Mouse (Mus musculus) spleen, adult 2 months (tissue): Measurements from ENCODE around the gene Edn1. TPM values are rescaled to one million over a fixed set of nuclear protein-coding genes. Genes with fewer than 3 reads are reported as not detected.

ENCODE experiments used
- DNase-seq, 2 experiments: peaks; one replicate each; pipeline versions ENCODE4 v3.0.0 to v3.0.0-alpha.2; 2012 to 2021; ENCODE audit warnings: low spot score in 2 of 2, low read depth in 1 of 2
- H3K27ac ChIP-seq: fragments of 200-500 bp; 2 replicates; pipeline ENCODE4 v1.5.1; 2012; ENCODE audit warnings: low read length, inconsistent platforms; ENCODE audit not compliant: insufficient read depth
- H3K27me3 ChIP-seq: fragments of 200-500 bp; 2 replicates; pipeline ENCODE4 v1.6.1; 2012; ENCODE audit warnings: mild to moderate bottlenecking, moderate library complexity, low read length, inconsistent platforms; ENCODE audit not compliant: control insufficient read depth, insufficient read depth
- H3K36me3 ChIP-seq: fragments of 200-500 bp; 2 replicates; pipeline ENCODE4 v1.6.1; 2012; ENCODE audit warnings: mild to moderate bottlenecking, low read length, inconsistent platforms; ENCODE audit not compliant: control insufficient read depth, insufficient read depth
- H3K4me1 ChIP-seq: fragments of 200-500 bp; 2 replicates; pipeline ENCODE4 v1.6.1; 2011; ENCODE audit warnings: inconsistent platforms; ENCODE audit not compliant: control insufficient read depth, insufficient read depth, insufficient read length
- H3K4me3 ChIP-seq: fragments of 200-500 bp; 2 replicates; pipeline ENCODE4 v1.5.1; 2011; ENCODE audit warnings: mild to moderate bottlenecking, inconsistent platforms; ENCODE audit not compliant: insufficient read depth, insufficient read length; ENCODE audit errors: extremely low read depth
- CTCF ChIP-seq: fragments of 200-500 bp; IDR thresholded peaks from 2 replicates; pipeline ENCODE4 v1.5.1; 2011; ENCODE audit warnings: mild to moderate bottlenecking, inconsistent platforms; ENCODE audit not compliant: insufficient read depth, insufficient read length, insufficient replicate concordance; ENCODE audit errors: extremely low read depth
- POLR2A ChIP-seq: fragments of 200-500 bp; IDR thresholded peaks from 2 replicates; pipeline ENCODE4 v1.6.1; 2011; ENCODE audit warnings: low read depth, low read length, inconsistent platforms
- WGBS: fragments of 180-500 bp; shearing (Covaris S2); methylation state at CpG from one replicate; pipeline ENCODE4 v1.1.7; 2018; 5-methylcytosine and 5-hydroxymethylcytosine counted together
- polyA plus RNA-seq: library from polyadenylated mRNA; depleted of rRNA; stranded (reverse); fragments of >200 nt; gene quantifications from 2 replicates; pipeline ENCODE4 v1.2.3, GENCODE M21; 2012; rRNA removed

Gene Edn1
- polyA plus RNA-seq, 1 experiment = 0.50 TPM

DNA sequence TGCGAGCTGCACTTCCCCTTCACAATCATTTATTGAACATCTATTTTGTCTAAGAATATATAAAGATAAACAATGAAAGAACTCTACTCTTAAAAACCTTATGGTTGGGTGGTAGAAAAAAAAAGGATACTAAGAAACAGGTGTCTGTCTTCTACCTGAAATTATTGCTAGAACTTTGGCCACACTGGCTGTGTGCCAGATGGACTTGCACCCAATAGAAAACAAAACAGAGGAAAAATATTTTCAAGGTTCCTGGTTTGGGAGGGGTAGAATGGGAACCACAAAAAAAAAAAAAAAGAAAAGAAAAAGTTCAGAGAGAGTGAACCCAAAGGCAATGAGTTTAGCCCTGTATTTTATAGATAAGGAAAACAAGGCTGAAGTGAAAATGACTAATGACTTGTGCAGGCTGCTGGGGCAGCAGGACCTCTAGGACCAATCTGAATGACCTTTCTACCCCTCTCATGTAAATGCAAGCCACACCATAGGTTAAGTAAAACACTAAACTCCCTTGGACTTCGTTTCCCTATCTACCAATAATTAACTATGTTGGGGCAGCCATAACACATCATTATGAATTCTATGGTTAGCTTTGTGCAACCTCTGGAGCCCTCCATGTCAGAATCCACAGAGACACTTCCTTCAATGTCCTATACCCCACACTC is 40.7 kb downstream of the Edn1 start:
- WGBS = 80% methylated on average over 2 of the region's 2 CpGs
- peaks cover 2% of the 10 kb centered on the region; the same call in 1 of the 2 replicates for H3K4me1 ChIP-seq
- TF ChIP-seq POLR2A = no peak
- no peak for TF ChIP-seq CTCF
- no peak for DNase-seq
- no peaks in the 10 kb centered on the region for H3K27me3 ChIP-seq
- no peak overlapping the region for H3K4me3 ChIP-seq
- no peak overlapping the region for H3K27ac ChIP-seq
- H3K36me3 ChIP-seq = no peaks in the 10 kb centered on the region

DNA sequence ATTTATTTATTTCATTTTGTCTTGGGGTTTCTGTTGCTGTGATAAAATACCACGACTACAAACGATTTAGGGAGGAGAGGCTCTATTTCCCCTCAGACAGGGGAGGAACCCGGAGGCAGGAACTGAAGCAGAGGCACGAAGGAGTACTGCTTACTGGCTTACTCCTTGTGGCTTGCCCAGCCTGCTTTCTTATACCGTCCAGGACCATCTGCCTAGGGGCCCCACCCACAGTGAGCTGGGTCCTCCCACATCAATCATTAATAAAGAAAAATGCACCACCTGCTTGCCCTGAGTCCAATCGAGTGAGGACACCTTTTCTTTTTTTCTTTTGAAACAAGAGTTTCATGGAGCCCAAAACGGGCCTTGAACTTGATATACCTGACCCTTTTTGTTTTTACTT is 44.2 kb downstream of the Edn1 start:
- Histone ChIP-seq H3K27me3 (no peaks in the 10 kb centered on the region), H3K4me1 (no peaks in the 10 kb centered on the region), H3K27ac (no peak overlapping the region), H3K36me3 (no peaks in the 10 kb centered on the region), H3K4me3 (no peak overlapping the region)
- 78% methylated on average over 7 of the region's 7 CpGs for WGBS
- DNase-seq = no peak
- TF ChIP-seq CTCF (no peak), POLR2A (no peak)

DNA sequence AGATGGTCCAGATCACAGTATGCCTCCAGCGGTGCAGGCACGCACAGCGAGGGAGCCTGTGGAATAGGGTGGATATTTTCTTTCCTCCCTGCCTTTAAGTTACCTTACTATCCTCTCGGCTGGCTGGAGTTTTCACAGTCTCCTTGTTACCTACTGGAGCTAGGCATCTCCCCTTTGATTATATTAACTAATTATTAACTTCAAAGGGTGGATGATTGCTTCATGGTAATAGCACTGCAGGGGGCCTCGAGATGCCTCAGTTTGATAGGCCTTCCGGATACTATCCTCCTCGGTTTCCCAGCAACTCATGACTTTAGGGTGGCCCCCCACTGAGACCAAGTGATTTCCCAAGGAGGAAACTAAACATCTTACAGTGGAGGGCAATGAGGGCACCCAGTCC is 45.1 kb downstream of the Edn1 start:
- no peak for DNase-seq
- TF ChIP-seq CTCF = no peak
- no peak for TF ChIP-seq POLR2A
- no peaks in the 10 kb centered on the region for H3K4me1 ChIP-seq
- H3K36me3 ChIP-seq = no peaks in the 10 kb centered on the region
- no peak overlapping the region for H3K4me3 ChIP-seq
- 83% methylated on average over 7 of the region's 7 CpGs for WGBS
- no peak overlapping the region for H3K27ac ChIP-seq
- H3K27me3 ChIP-seq = no peaks in the 10 kb centered on the region

DNA sequence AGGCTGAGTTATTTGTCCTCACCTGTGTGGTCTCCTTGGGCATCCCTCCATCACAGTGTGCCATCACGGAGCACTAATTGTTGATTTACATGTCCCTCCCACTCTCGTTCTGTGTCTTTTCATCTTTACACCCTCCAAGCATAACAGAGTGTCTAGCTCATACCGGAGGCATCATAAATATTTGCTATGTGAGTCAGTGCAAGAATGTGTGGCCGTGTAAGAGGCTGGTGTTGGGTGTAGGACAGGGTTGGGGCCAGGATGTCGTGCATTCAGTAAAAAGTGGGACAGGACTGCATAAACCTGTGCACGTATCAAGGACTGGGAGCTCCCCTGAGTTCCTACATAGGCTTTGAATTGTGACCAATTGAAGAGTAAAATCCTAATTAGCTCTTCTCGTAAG is 50.4 kb downstream of the Edn1 start:
- Histone ChIP-seq H3K4me1 (no peaks in the 10 kb centered on the region), H3K27ac (no peak overlapping the region), H3K4me3 (no peak overlapping the region), H3K36me3 (no peaks in the 10 kb centered on the region), H3K27me3 (no peaks in the 10 kb centered on the region)
- no peak for DNase-seq
- TF ChIP-seq CTCF (no peak), POLR2A (no peak)
- 78% methylated on average over 7 of the region's 7 CpGs for WGBS

Other genes with a start within 250 kb of the Edn1 start
- gene Hivep1, start 249.5 kb upstream of the Edn1 start, polyA plus RNA-seq = 22.5 and 24.3 TPM in 2 replicates